Mouse (Mus musculus) MEL (cell line): ENCODE measurements at regions not wholly inside any gene's neighbourhood (a gene's known extent, or its start where the extent isn't known, plus 50 kb on each side); places are given as distances from the start of the nearest gene placed in this dataset.

ENCODE experiments used
- DNase-seq: peaks from one replicate; pipeline ENCODE4 v3.0.0; 2011; ENCODE audit warnings: low read depth, low spot score
- H3K27ac ChIP-seq: 2 replicates; pipeline ENCODE4 v1.5.1; 2012; ENCODE audit warnings: low read depth, mild to moderate bottlenecking, control low read depth, low read length, moderate library complexity; ENCODE audit not compliant: control insufficient read depth
- H3K27me3 ChIP-seq, 2 experiments: fragments of 150-350 bp in 1 of 2; sonication (generic) in 1 of 2; 2 replicates each; pipeline ENCODE4 v1.6.1; 2012; ENCODE audit warnings: low read length in 2 of 2, mild to moderate bottlenecking in 2 of 2, improper control_type of control experiment in 1 of 2, moderate library complexity in 1 of 2; ENCODE audit not compliant: insufficient read depth in 2 of 2, control insufficient read depth in 1 of 2
- H3K36me3 ChIP-seq, 2 experiments: 2 replicates each; pipeline ENCODE4 v1.6.1; 2012 to 2014; ENCODE audit warnings: low read length in 2 of 2, improper control_type of control experiment in 1 of 2, inconsistent platforms in 1 of 2, mild to moderate bottlenecking in 1 of 2; ENCODE audit not compliant: insufficient read depth in 2 of 2, control insufficient read depth in 1 of 2
- H3K4me1 ChIP-seq, 2 experiments: fragments of 150-350 bp in 1 of 2; sonication (generic) in 1 of 2; 2 replicates each; pipeline ENCODE4 v1.6.1; 2012; ENCODE audit warnings: low read length in 2 of 2, improper control_type of control experiment in 1 of 2, mild to moderate bottlenecking in 1 of 2; ENCODE audit not compliant: insufficient read depth in 2 of 2, control insufficient read depth in 1 of 2
- H3K4me3 ChIP-seq, 2 experiments: fragments of 150-350 bp in 1 of 2; sonication (generic) in 1 of 2; 2 replicates each; pipeline ENCODE4 v1.5.1; 2012; ENCODE audit warnings: low read depth in 2 of 2, low read length in 2 of 2, mild to moderate bottlenecking in 2 of 2, moderate library complexity in 2 of 2, control low read depth in 1 of 2, improper control_type of control experiment in 1 of 2; ENCODE audit not compliant: control insufficient read depth in 1 of 2, insufficient read depth in 1 of 2
- H3K79me2 ChIP-seq: 2 replicates; pipeline ENCODE4 v1.6.1; 2012; ENCODE audit warnings: mild to moderate bottlenecking, low read length, moderate library complexity; ENCODE audit not compliant: control insufficient read depth, poor library complexity, insufficient read depth
- H3K9ac ChIP-seq: 2 replicates; pipeline ENCODE4 v1.6.1; 2012; ENCODE audit warnings: low read depth, mild to moderate bottlenecking, control low read depth, low read length, moderate library complexity; ENCODE audit not compliant: control insufficient read depth, poor library complexity, severe bottlenecking
- H3K9me3 ChIP-seq: fragments of 150-350 bp; sonication (generic); replicated peaks from 2 replicates; pipeline ENCODE4 v1.6.1; 2012; ENCODE audit warnings: mild to moderate bottlenecking, low read length, improper control_type of control experiment, moderate library complexity; ENCODE audit not compliant: insufficient read depth
- BHLHE40 ChIP-seq: IDR thresholded peaks from 2 replicates; pipeline ENCODE4 v1.6.1; 2012; ENCODE audit warnings: low read depth, mild to moderate bottlenecking, inconsistent platforms, low read length, improper control_type of control experiment, borderline replicate concordance
- CTCF ChIP-seq, 3 experiments: IDR thresholded peaks in 2 of 3; conservative IDR thresholded peaks in 1 of 3; 2 replicates each; pipeline ENCODE4 v1.5.1; 2011 to 2012; ENCODE audit warnings: low read length in 3 of 3, low read depth in 2 of 3, mild to moderate bottlenecking in 2 of 3, improper control_type of control experiment in 1 of 3, inconsistent platforms in 1 of 3, mixed read lengths in 1 of 3, moderate library complexity in 1 of 3; ENCODE audit not compliant: control insufficient read depth in 1 of 3, insufficient read depth in 1 of 3, poor library complexity in 1 of 3, severe bottlenecking in 1 of 3
- HCFC1 ChIP-seq: IDR thresholded peaks from 2 replicates; pipeline ENCODE4 v1.6.1; 2012; ENCODE audit warnings: low read depth, mild to moderate bottlenecking, inconsistent platforms, low read length, improper control_type of control experiment, moderate library complexity
- JUND ChIP-seq: IDR thresholded peaks from 2 replicates; pipeline ENCODE4 v1.6.1; 2011; ENCODE audit warnings: low read depth, mild to moderate bottlenecking, improper control_type of control experiment, low read length
- KAT2A ChIP-seq: conservative IDR thresholded peaks from 2 replicates; pipeline ENCODE4 v1.6.1; 2012; ENCODE audit warnings: low read depth, low read length, improper control_type of control experiment, inconsistent platforms
- MAX ChIP-seq: IDR thresholded peaks from 2 replicates; pipeline ENCODE4 v1.6.1; 2011; ENCODE audit warnings: low read length, improper control_type of control experiment
- MAZ ChIP-seq: IDR thresholded peaks from 2 replicates; pipeline ENCODE4 v1.6.1; 2012; ENCODE audit warnings: low read depth, mild to moderate bottlenecking, inconsistent platforms, low read length, improper control_type of control experiment
- MXI1 ChIP-seq: IDR thresholded peaks from 2 replicates; pipeline ENCODE4 v1.6.1; 2011; ENCODE audit warnings: mild to moderate bottlenecking, low read depth, low read length, improper control_type of control experiment
- MYB ChIP-seq: IDR thresholded peaks from 2 replicates; pipeline ENCODE4 v1.6.1; 2011; ENCODE audit warnings: mild to moderate bottlenecking, low read depth, low read length, improper control_type of control experiment
- MYC ChIP-seq: IDR thresholded peaks from 2 replicates; pipeline ENCODE4 v1.6.1; 2011; ENCODE audit warnings: low read depth, mild to moderate bottlenecking, low read length, improper control_type of control experiment, moderate library complexity
- NRF1 ChIP-seq: IDR thresholded peaks from 2 replicates; pipeline ENCODE4 v1.6.1; 2014; ENCODE audit warnings: low read depth, mild to moderate bottlenecking, inconsistent platforms, low read length, improper control_type of control experiment, moderate library complexity; ENCODE audit not compliant: poor library complexity, insufficient read depth, severe bottlenecking
- POLR2A ChIP-seq, 2 experiments: IDR thresholded peaks; 2 replicates each; pipeline ENCODE4 v1.6.1; 2011 to 2012; ENCODE audit warnings: low read length in 2 of 2, mild to moderate bottlenecking in 2 of 2, control low read depth in 1 of 2, improper control_type of control experiment in 1 of 2, low read depth in 1 of 2, moderate library complexity in 1 of 2; ENCODE audit not compliant: control insufficient read depth in 1 of 2, insufficient read depth in 1 of 2, poor library complexity in 1 of 2
- POLR2AphosphoS5 ChIP-seq: IDR thresholded peaks from 2 replicates; pipeline ENCODE4 v1.6.1; 2012; ENCODE audit warnings: low read depth, borderline replicate concordance, mild to moderate bottlenecking, inconsistent platforms, low read length, moderate library complexity, mixed read lengths
- SIN3A ChIP-seq: IDR thresholded peaks from 2 replicates; pipeline ENCODE4 v1.6.1; 2012; ENCODE audit warnings: low read length, improper control_type of control experiment, inconsistent platforms
- TCF12 ChIP-seq: IDR thresholded peaks from 2 replicates; pipeline ENCODE4 v1.6.1; 2014; ENCODE audit warnings: low read depth, mild to moderate bottlenecking, inconsistent platforms, low read length, improper control_type of control experiment, moderate library complexity
- UBTF ChIP-seq: IDR thresholded peaks from 2 replicates; pipeline ENCODE4 v1.6.1; 2012; ENCODE audit warnings: low read depth, mild to moderate bottlenecking, inconsistent platforms, low read length, improper control_type of control experiment, moderate library complexity, borderline replicate concordance; ENCODE audit not compliant: insufficient read depth
- USF1 ChIP-seq: IDR thresholded peaks from 2 replicates; pipeline ENCODE4 v1.6.1; 2014; ENCODE audit warnings: low read depth, mild to moderate bottlenecking, inconsistent platforms, low read length, improper control_type of control experiment, moderate library complexity
- ZC3H11A ChIP-seq: IDR thresholded peaks from 2 replicates; pipeline ENCODE4 v1.6.1; 2012; ENCODE audit warnings: low read depth, mild to moderate bottlenecking, inconsistent platforms, low read length, improper control_type of control experiment
- ZKSCAN1 ChIP-seq: IDR thresholded peaks from 2 replicates; pipeline ENCODE4 v1.6.1; 2012; ENCODE audit warnings: low read depth, mild to moderate bottlenecking, inconsistent platforms, low read length, improper control_type of control experiment, moderate library complexity
- ZMIZ1 ChIP-seq: IDR thresholded peaks from 2 replicates; pipeline ENCODE4 v1.6.1; 2012; ENCODE audit warnings: low read depth, mild to moderate bottlenecking, inconsistent platforms, low read length, improper control_type of control experiment, moderate library complexity

GRCm38 (mm10) chr1:141776059-141776458 is 1530.1 kb downstream of the Kcnt2 start:
- Histone ChIP-seq H3K4me1 (no peaks in the 10 kb centered on the region), H3K79me2 (no peaks in the 10 kb centered on the region), H3K9ac (no peak overlapping the region), H3K4me3 (no peak overlapping the region), H3K36me3 (no peaks in the 10 kb centered on the region), H3K27ac (no peak overlapping the region), H3K27me3 (no peaks in the 10 kb centered on the region), H3K9me3 (no peaks in the 10 kb centered on the region)
- DNase-seq = no peak
- TF ChIP-seq TCF12 (no peak), MAZ (no peak), ZKSCAN1 (no peak)

- H3K79me2 ChIP-seq = no peaks in the 10 kb centered on the region
- no peak for DNase-seq
- H3K36me3 ChIP-seq = no peaks in the 10 kb centered on the region
- TF ChIP-seq POLR2A (IDR thresholded peaks at IDR 0.05; ENCODE audit: control insufficient read depth in 1 of 2, insufficient read depth in 1 of 2, low read depth in 1 of 2, low read length in 2 of 2, poor library complexity in 1 of 2) (no peak), MXI1 (no peak), USF1 (no peak), ZC3H11A (no peak), NRF1 (no peak), CTCF (IDR thresholded peaks at IDR 0.05 in 2 of 3, conservative IDR thresholded peaks at IDR 0.05 in 1 of 3; ENCODE audit: control insufficient read depth in 1 of 3, insufficient read depth in 1 of 3, low read depth in 2 of 3, low read length in 3 of 3, poor library complexity in 1 of 3, severe bottlenecking in 1 of 3) (no peak), MAX (no peak), MYB (no peak), ZMIZ1 (no peak), UBTF (no peak), HCFC1 (no peak), ZKSCAN1 (no peak), BHLHE40 (no peak), POLR2AphosphoS5 (no peak), JUND (no peak), SIN3A (no peak), MAZ (no peak), TCF12 (no peak), MYC (no peak), KAT2A (no peak)
- H3K9ac ChIP-seq = no peak overlapping the region
- H3K9me3 ChIP-seq = no peaks in the 10 kb centered on the region
- no peak overlapping the region for H3K27ac ChIP-seq
- no peaks in the 10 kb centered on the region for H3K4me1 ChIP-seq
- H3K27me3 ChIP-seq = no peaks in the 10 kb centered on the region
- no peak overlapping the region for H3K4me3 ChIP-seq
Measured at GRCm38 (mm10) chr1:141783367-141783766, 1537.4 kb downstream of the Kcnt2 start.
